In the genomic region with DNA sequence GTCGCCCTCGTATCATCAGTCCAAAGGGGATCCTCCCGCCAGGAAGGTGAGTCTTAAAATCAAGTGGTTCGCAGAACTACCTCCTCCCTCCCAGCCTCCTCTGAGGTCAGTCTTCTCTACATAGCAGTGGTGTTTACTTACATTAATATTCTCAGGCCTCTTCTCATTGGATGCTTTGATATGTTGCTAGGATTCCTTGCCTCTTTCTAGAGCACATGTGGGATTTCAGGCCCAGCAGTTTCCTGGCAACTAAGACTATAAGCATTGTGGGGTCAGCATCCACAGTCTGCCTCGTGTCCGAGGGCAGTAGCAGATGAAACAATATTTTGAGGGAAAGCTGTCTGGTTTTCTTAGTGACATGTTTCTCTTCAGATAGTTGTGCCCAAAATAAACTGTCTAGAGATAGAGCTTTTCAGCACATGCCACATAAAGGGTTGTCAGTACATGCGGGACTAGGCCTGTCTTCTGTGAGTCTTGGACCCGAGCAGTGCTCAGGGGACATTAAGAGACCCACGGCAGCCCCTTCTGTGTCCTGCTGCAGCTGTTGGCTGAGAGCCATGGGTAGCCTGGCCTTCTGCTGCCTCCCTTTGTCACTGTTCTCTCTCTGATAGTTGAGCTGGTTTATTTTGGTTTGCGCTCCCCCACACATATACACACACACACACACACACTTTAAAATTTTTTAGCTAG, we compare ENCODE assay signal across 10 mouse cellular contexts.
DNase-seq lines count a peak whose midpoint lies in the region; ATAC-seq lines count a peak whose summit lies in the region.
"Had no signal": no experiment of that assay in that cellular context is flagged by ENCODE, and none has a peak within 500 bp of the region (broad histone marks: within the 10 kb centered on the region; RNA-seq: fewer than 3 reads in every experiment).

No protein-coding gene starts in this region.

- 69% methylated on average over 10 of the region's 10 CpGs for WGBS in intestine, embryonic 14.5 days
- 62% methylated on average over 10 of the region's 10 CpGs for WGBS in intestine, embryonic 15.5 days
- 79% methylated on average over 10 of the region's 10 CpGs for WGBS in limb, embryonic 12.5 days

- H3K36me3 ChIP-seq in intestine, embryonic 14.5 days (ENCODE audit: control insufficient read depth, insufficient read depth, low read length) = no peaks in the 10 kb centered on the region
- no peaks in the 10 kb centered on the region for H3K36me3 ChIP-seq in intestine, embryonic 15.5 days
- H3K36me3 ChIP-seq in limb, embryonic 12.5 days = no peaks in the 10 kb centered on the region

- no peak overlapping the region for H3K4me3 ChIP-seq in intestine, embryonic 14.5 days (ENCODE audit: low read depth, low read length)
- no peak overlapping the region for H3K4me3 ChIP-seq in intestine, embryonic 15.5 days (replicated peaks)
- no peak overlapping the region for H3K4me3 ChIP-seq in limb, embryonic 12.5 days (replicated peaks)

- H3K27ac ChIP-seq in intestine, embryonic 14.5 days (ENCODE audit: low read depth) = peak overlapping the region; percentile 23; the same call in 1 of the 2 replicates
- H3K27ac ChIP-seq in intestine, embryonic 15.5 days = no peak overlapping the region
- 0 out of 2 replicates have a peak overlapping the region, but pooled peaks have one; percentile 17 for H3K27ac ChIP-seq in limb, embryonic 12.5 days

- ATAC-seq in intestine, embryonic 14.5 days (replicated peaks; ENCODE audit: low FRiP score, low TSS enrichment, low read depth) = no peak
- no peak for ATAC-seq in intestine, embryonic 15.5 days
- ATAC-seq in limb, embryonic 12.5 days (ENCODE audit: insufficient number of reproducible peaks, insufficient read depth, low FRiP score, low TSS enrichment, low read depth) = no peak
- ATAC-seq: activated CD4-positive, CD25-positive, alpha-beta regulatory T cell, adult 4 months had no signal

- DNase-seq in intestine, embryonic 14.5 days (ENCODE audit: low spot score) = no peak
- peak; percentile 29 for DNase-seq in right cerebral cortex, postnatal 4 days
- no peak for DNase-seq in right cerebral cortex, adult 2 months (ENCODE audit: low spot score in 2 of 2)
- DNase-seq in Muller cell, postnatal 12 days (ENCODE audit: inconsistent ontology term) = no peak
- no peak for DNase-seq in adrenal gland, postnatal 10 days
- DNase-seq: cerebellum, adult 18-20 months; thymus, postnatal 14 days had no signal

- no peaks in the 10 kb centered on the region for H3K9me3 ChIP-seq in intestine, embryonic 14.5 days (ENCODE audit: control insufficient read depth, low read length)
- no peaks in the 10 kb centered on the region for H3K9me3 ChIP-seq in intestine, embryonic 15.5 days
- H3K9me3 ChIP-seq in limb, embryonic 12.5 days = no peaks in the 10 kb centered on the region

- H3K4me1 ChIP-seq in intestine, embryonic 14.5 days (replicated peaks; ENCODE audit: control insufficient read depth, insufficient read depth, low read length) = no peaks in the 10 kb centered on the region
- peaks cover 9% of the 10 kb centered on the region for H3K4me1 ChIP-seq in intestine, embryonic 15.5 days (replicated peaks)
- H3K4me1 ChIP-seq in limb, embryonic 12.5 days (replicated peaks) = no peaks in the 10 kb centered on the region

- H3K27me3 ChIP-seq in intestine, embryonic 14.5 days (replicated peaks; ENCODE audit: control insufficient read depth, insufficient read depth, low read length) = no peaks in the 10 kb centered on the region
- no peaks in the 10 kb centered on the region for H3K27me3 ChIP-seq in intestine, embryonic 15.5 days (replicated peaks)
- H3K27me3 ChIP-seq in limb, embryonic 12.5 days = no peaks in the 10 kb centered on the region

- no peak overlapping the region for H3K4me2 ChIP-seq in intestine, embryonic 14.5 days (ENCODE audit: low read length)
- H3K4me2 ChIP-seq in intestine, embryonic 15.5 days (replicated peaks) = no peak overlapping the region
- no peak overlapping the region for H3K4me2 ChIP-seq in limb, embryonic 12.5 days

- no peak overlapping the region for H3K9ac ChIP-seq in intestine, embryonic 14.5 days (ENCODE audit: low read length)
- H3K9ac ChIP-seq in intestine, embryonic 15.5 days = no peak overlapping the region
- no peak overlapping the region for H3K9ac ChIP-seq in limb, embryonic 12.5 days (replicated peaks)
